Mouse (Mus musculus): ENCODE measurements around the gene Gm45713.
"Not testable (repeated sequence)": the region's sequence is repeated elsewhere in the genome, so short reads cannot be mapped to it uniquely, and the experiment has no call there.

Gene Gm45713

GRCm38 (mm10) chr7:45135993-45136567 lies at the start of gene Gm45713, which contains the start of gene Flt3l:
Gm45713 (minus strand) TSS chr7:45136231.
Flt3l (minus strand) TSS chr7:45136432.
- peak; percentile 91 for DNase-seq

- DNase-seq = peak; percentile 61
These were observed 47.6 kb upstream of the Gm45713 start for GRCm38 (mm10) chr7:45183672-45184071.

- DNase-seq = peak; percentile 58
These were observed 46.6 kb upstream of the Gm45713 start for GRCm38 (mm10) chr7:45182606-45183005.

- DNase-seq = peak; percentile 93
These were observed 46.2 kb upstream of the Gm45713 start for GRCm38 (mm10) chr7:45182199-45182601.

GRCm38 (mm10) chr7:45181540-45181939 lies 45.5 kb upstream of the Gm45713 start:
- peak; percentile 68 for DNase-seq

GRCm38 (mm10) chr7:45180896-45181477 lies 45.0 kb upstream of the Gm45713 start, which contains the start of gene Pth2:
Pth2 (plus strand) TSS chr7:45180995.
- DNase-seq = peak; percentile 70

- DNase-seq = no peak
These were observed 43.4 kb upstream of the Gm45713 start, which contains the start of gene Gfy for GRCm38 (mm10) chr7:45179469-45179868. Gfy (minus strand) TSS chr7:45179569.

- peak; percentile 56 for DNase-seq
These were observed 42.5 kb upstream of the Gm45713 start for GRCm38 (mm10) chr7:45178550-45178949.

- DNase-seq = peak; percentile 51
These were observed 40.3 kb upstream of the Gm45713 start for GRCm38 (mm10) chr7:45176356-45176755.

- peak; percentile 54 for DNase-seq
These were observed 39.9 kb upstream of the Gm45713 start for GRCm38 (mm10) chr7:45175929-45176328.

GRCm38 (mm10) chr7:45175398-45175797 lies 39.4 kb upstream of the Gm45713 start:
- DNase-seq = no peak

- DNase-seq = peak; percentile 53
These were observed 38.7 kb upstream of the Gm45713 start for GRCm38 (mm10) chr7:45174567-45175280.

- DNase-seq = not testable (repeated sequence)
These were observed 37.7 kb upstream of the Gm45713 start for GRCm38 (mm10) chr7:45173772-45174171.

- DNase-seq = no peak
These were observed 36.9 kb upstream of the Gm45713 start for GRCm38 (mm10) chr7:45172974-45173373.

- peak; percentile 85 for DNase-seq
These were observed 33.5 kb upstream of the Gm45713 start for GRCm38 (mm10) chr7:45169495-45169894.

GRCm38 (mm10) chr7:45168656-45169055 lies 32.6 kb upstream of the Gm45713 start:
- peak; percentile 86 for DNase-seq

- DNase-seq = peak; percentile 90
These were observed 31.9 kb upstream of the Gm45713 start for GRCm38 (mm10) chr7:45167761-45168445.

GRCm38 (mm10) chr7:45166950-45167401 lies 30.9 kb upstream of the Gm45713 start:
- peak; percentile 82 for DNase-seq

GRCm38 (mm10) chr7:45165701-45166100 lies 29.7 kb upstream of the Gm45713 start:
- peak; percentile 70 for DNase-seq

GRCm38 (mm10) chr7:45164833-45165232 lies 28.8 kb upstream of the Gm45713 start:
- DNase-seq = peak; percentile 85

- peak; percentile 91 for DNase-seq
These were observed 27.9 kb upstream of the Gm45713 start, which contains the start of gene Slc17a7 for GRCm38 (mm10) chr7:45163735-45164490. Slc17a7 (plus strand) TSS chr7:45163949.

- peak; percentile 61 for DNase-seq
These were observed 27.1 kb upstream of the Gm45713 start for GRCm38 (mm10) chr7:45162996-45163615.

Measured in cerebellum, adult 9-11 months (tissue).